Mouse (Mus musculus) bone marrow macrophage, adult 2 months (primary cell): Measurements from ENCODE around the gene Klhl35.

ENCODE experiments used
- CTCF ChIP-seq: IDR thresholded peaks from 2 replicates; pipeline ENCODE4 v1.5.1; 2012; ENCODE audit warnings: low read depth, mild to moderate bottlenecking, low read length, moderate library complexity
- POLR2A ChIP-seq: IDR thresholded peaks from 2 replicates; pipeline ENCODE4 v1.6.1; 2012; ENCODE audit warnings: mild to moderate bottlenecking, low read depth, low read length, borderline replicate concordance

DNA sequence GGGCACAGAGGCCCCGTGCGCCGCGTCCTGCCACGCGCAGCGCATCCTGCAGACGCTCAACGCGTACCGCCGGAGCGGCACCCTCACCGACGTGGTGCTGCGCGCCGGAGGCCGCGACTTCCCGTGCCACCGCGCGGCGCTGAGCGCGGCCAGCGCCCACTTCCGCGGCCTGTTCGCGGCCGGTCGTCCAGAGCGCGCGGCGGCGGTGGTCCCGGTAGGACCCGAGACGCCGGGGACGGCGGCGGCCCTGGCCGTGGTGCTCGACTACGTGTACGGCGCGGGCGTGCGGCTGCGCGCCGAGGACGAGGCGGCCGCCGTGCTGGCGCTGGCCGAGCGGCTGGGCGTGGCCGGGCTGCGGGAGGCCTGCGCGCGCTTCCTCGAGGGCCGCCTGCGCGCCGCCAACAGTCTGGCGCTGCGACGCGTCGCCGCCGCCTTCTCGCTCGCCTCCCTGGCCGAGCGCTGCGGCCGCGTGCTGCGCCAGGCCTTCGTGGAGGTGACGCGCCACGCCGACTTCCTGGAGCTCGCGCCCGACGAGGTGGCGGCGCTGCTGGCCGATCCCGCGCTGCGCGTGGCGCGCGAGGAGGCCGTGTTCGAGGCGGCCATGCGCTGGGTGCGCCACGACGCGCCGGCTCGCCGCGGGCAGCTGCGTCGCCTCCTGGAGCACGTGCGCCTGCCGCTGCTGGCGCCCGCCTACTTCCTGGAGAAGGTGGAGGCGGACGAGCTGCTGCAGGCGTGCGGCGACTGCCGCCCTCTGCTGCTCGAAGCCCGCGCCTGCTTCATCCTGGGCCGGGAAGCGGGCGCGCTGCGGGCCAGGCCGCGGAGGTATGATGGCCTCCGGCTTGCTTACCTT is 2.7 kb downstream of the Klhl35 start:
- TF ChIP-seq CTCF (no peak), POLR2A (no peak)
